Mouse (Mus musculus) erythroblast, embryonic 14.5 days (primary cell): ENCODE data around the gene Pmvk. TPM values are rescaled to one million over a fixed set of nuclear protein-coding genes. Genes with fewer than 3 reads are reported as not detected.
"Not testable (repeated sequence)": the region's sequence is repeated elsewhere in the genome, so short reads cannot be mapped to it uniquely, and the experiment has no call there.

ENCODE experiments used
- H3K27me3 ChIP-seq: 2 replicates; pipeline ENCODE4 v1.6.1; 2012; ENCODE audit warnings: inconsistent platforms; ENCODE audit not compliant: control insufficient read depth
- H3K36me3 ChIP-seq: 2 replicates; pipeline ENCODE4 v1.6.1; 2012; ENCODE audit warnings: mild to moderate bottlenecking, inconsistent platforms; ENCODE audit not compliant: control insufficient read depth
- H3K4me1 ChIP-seq: 2 replicates; pipeline ENCODE4 v1.6.1; 2012; ENCODE audit warnings: inconsistent platforms; ENCODE audit not compliant: control insufficient read depth
- H3K4me3 ChIP-seq: replicated peaks from 2 replicates; pipeline ENCODE3; 2012; ENCODE audit warnings: moderate library complexity, mild to moderate bottlenecking, inconsistent platforms
- H3K9me3 ChIP-seq: 2 replicates; pipeline ENCODE4 v1.6.1; 2012; ENCODE audit warnings: low read length, inconsistent platforms, mixed read lengths; ENCODE audit not compliant: control insufficient read depth
- GATA1 ChIP-seq: IDR thresholded peaks from 2 replicates; pipeline ENCODE4 v1.6.1; 2012; ENCODE audit warnings: low read length, inconsistent platforms, mixed read lengths
- TAL1 ChIP-seq: IDR thresholded peaks from 3 replicates; pipeline ENCODE4 v1.6.1; 2012; ENCODE audit warnings: low read length, inconsistent platforms, mixed read lengths
- polyA plus RNA-seq: library from polyadenylated mRNA; stranded (reverse); fragments of >175 nt; gene quantifications from 2 replicates; pipeline ENCODE4 v1.2.3, GENCODE M21; 2012

The Pmvk gene
- polyA plus RNA-seq, 1 experiment, result 1.4 TPM

DNA sequence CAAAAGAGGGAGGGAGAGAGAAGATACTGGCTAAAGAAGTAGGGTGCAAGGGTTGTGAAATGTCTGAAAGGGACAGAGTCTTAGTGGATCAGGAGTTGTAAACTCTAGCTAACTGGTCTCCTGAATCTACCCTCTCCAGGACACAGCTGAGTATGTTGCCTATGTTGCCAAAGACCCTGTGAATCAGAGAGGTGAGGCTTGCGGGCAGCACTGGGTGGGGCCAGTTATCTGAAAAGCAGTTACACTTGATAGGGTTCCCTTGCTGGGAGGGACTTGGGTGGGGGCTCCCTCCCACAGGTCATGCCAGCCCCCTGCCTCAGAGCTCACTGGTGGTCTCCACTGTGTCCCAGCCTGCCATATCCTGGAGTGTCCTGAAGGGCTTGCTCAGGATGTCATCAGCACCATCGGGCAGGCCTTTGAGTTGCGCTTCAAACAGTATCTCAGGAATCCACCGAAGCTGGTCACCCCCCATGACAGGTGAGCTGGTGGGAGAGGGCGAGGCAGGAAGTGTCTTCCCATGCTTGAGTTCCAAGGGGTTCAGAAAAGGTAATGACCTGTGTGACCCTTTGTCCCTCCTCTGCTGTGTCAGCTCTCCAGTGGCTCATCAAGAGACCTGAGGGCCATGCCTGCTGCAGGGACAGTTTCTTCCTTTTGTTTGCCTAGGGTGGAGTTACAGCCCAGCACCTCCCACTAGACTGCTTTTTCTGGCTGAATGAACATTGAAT is 29.8 kb upstream of the Pmvk start:
- Histone ChIP-seq H3K4me1 (peaks cover 83% of the 10 kb centered on the region), H3K27me3 (no peaks in the 10 kb centered on the region), H3K9me3 (no peaks in the 10 kb centered on the region), H3K4me3 (peak overlapping the region; percentile 55), H3K36me3 (peaks cover 82% of the 10 kb centered on the region)
- TF ChIP-seq GATA1 (no peak), TAL1 (no peak)

DNA sequence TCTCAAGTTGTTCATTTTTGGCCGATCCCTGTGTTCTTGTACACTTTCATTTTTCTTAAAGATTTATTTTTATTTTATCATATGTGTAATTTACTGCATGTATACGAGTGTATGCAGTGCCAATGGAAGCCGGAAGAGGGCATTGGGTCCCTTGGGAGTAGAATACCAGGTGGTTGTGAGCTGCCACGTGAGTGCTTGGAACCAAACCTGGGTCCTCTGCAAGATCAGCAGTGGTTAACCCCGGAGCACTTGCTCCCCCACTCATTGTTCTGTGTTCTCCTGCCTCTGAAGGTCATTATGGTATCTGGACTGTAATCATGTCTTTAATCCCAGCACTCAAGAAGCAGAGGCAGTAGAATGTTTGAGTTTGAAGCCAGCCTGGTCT is 29.2 kb upstream of the Pmvk start:
- H3K4me1 ChIP-seq, result peaks cover 82% of the 10 kb centered on the region
- no peaks in the 10 kb centered on the region for H3K9me3 ChIP-seq
- H3K4me3 ChIP-seq, result peak overlapping the region; percentile 55
- TF ChIP-seq TAL1 (no peak), GATA1 (no peak)
- peaks cover 85% of the 10 kb centered on the region for H3K36me3 ChIP-seq
- H3K27me3 ChIP-seq, result no peaks in the 10 kb centered on the region

- Histone ChIP-seq H3K27me3 (no peaks in the 10 kb centered on the region), H3K36me3 (peaks cover 81% of the 10 kb centered on the region), H3K9me3 (no peaks in the 10 kb centered on the region), H3K4me3 (peak overlapping the region; percentile 55), H3K4me1 (peaks cover 84% of the 10 kb centered on the region)
- TF ChIP-seq TAL1 (peak; percentile 55; the same call in 2 of the 3 replicates), GATA1 (0 out of 2 replicates have a peak, but pooled peaks have one; percentile 8)
Measured at GRCm38 (mm10) chr3:89425876-89426275, 28.5 kb upstream of the Pmvk start.

- not testable (repeated sequence) for H3K27me3 ChIP-seq, H3K4me3 ChIP-seq, H3K9me3 ChIP-seq
- Histone ChIP-seq H3K36me3 (peaks cover 82% of the 10 kb centered on the region), H3K4me1 (peaks cover 70% of the 10 kb centered on the region)
Measured at GRCm38 (mm10) chr3:89429021-89429420, 25.3 kb upstream of the Pmvk start.

DNA sequence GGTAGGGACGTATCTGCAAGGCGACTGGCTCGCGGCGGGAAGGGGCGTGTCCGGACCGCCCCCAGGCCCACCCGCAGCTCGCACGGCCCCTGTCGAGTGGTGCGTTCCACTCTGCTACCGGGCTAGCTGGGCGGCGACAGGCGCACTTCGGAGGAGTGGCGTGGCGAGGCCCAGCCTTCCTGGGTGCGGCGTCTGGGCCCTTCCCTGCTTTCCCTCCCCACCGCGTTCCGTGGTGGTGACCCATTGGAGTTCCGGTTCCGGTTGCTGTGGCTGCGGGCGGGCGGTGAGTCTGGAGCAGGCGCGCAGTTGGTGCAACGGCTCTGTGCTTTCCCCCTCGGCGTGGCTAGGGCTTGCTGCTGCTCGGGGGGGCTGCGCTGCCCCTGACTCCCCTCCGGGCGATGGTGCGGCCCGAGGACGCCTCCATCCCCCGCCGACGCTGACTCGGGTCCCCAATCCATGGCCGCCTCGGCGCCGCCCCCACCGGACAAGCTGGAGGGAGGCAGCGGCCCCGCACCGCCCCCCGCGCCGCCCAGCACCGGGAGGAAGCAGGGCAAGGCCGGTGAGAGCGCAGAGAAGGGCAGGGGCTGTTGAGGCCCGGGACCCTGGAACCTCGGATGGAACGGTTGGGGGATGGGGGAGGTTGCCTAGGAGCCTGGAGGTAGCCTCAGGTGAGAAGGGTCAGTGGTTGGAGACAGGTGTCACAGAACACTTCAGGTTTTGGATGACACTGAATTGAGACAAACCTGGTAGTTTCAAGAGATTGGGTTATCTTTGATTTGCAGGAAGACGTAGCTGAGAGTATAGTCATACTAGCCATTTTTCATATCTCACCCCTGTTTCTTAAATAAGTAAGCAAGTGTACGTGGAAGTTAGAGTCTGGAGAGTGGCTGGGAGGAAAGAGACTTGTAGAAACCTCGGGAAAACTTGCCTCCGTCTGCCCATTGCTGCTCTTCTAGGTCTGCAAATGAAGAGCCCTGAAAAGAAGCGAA is 23.9 kb upstream of the Pmvk start, which contains the start of gene Pygo2:
TSS of gene Pygo2 (plus strand) at position 44 of the 989 bp plus-strand sequence.
- Histone ChIP-seq H3K9me3 (no peaks in the 10 kb centered on the region), H3K36me3 (peaks cover 78% of the 10 kb centered on the region), H3K27me3 (no peaks in the 10 kb centered on the region), H3K4me3 (peak within 1 kb of the TSS; percentile 94), H3K4me1 (peaks cover 63% of the 10 kb centered on the region)
- no peak for TF ChIP-seq GATA1
- TF ChIP-seq TAL1, result no peak

DNA sequence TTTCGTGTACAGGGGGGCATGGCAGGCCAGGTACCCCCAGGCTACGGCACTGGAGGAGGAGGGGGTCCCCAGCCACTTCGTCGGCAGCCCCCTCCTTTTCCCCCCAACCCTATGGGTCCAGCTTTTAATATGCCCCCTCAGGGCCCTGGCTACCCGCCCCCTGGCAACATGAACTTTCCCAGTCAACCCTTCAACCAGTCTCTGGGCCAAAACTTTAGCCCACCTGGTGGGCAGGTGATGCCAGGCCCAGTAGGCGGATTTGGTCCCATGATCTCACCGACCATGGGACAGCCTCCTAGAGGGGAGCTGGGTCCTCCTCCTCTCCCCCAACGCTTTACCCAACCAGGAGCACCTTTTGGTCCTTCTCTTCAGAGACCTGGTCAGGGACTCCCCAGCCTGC is 21.7 kb upstream of the Pmvk start:
- peaks cover 57% of the 10 kb centered on the region for H3K36me3 ChIP-seq
- H3K9me3 ChIP-seq, result no peaks in the 10 kb centered on the region
- H3K4me3 ChIP-seq, result no peak overlapping the region
- H3K27me3 ChIP-seq, result no peaks in the 10 kb centered on the region
- H3K4me1 ChIP-seq, result peaks cover 58% of the 10 kb centered on the region
- TF ChIP-seq GATA1, result no peak
- no peak for TF ChIP-seq TAL1

DNA sequence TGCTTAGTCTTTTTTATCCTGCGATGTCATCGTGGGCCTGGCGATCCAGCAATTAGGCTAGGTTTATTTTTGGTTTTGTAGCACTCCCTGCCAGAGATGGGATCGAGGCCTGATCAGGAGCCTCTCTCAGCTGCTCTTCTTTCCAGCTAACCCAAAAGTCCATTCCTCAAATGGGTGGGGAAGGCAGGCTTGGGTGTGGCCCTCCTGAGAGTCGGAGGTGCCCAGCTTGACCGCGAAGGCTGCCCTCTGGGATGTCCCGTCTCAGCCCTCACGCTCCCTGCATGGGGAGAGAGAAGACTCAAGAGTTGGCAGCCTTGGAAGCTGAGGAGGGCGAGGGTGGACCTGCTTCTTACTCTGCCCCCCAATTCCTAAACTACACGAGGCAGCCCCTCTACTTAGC is 19.8 kb upstream of the Pmvk start:
- peaks cover 39% of the 10 kb centered on the region for H3K36me3 ChIP-seq
- TF ChIP-seq GATA1, result no peak
- no peak for TF ChIP-seq TAL1
- no peaks in the 10 kb centered on the region for H3K9me3 ChIP-seq
- H3K4me3 ChIP-seq, result no peak overlapping the region
- H3K4me1 ChIP-seq, result peaks cover 55% of the 10 kb centered on the region
- H3K27me3 ChIP-seq, result no peaks in the 10 kb centered on the region

DNA sequence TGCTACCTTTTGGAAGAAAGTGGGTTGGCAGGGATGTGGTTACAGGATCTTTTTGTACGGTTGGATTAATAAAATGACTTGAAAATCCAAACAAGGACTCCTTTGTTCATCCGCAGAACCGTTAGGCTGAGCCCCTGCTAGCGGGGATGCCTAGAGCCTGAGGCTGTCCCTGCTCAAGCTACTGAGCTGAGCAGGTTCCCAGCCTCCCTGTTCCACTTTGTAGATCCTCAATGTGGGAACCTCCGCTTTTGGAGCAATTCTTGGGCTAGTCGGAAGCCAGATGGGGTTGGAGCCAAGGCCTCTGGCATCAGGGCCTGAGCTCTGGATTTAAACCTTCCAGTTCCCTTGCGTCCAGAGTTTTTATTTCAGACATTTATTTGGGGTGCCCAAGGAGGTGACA is 19.3 kb upstream of the Pmvk start:
- Histone ChIP-seq H3K4me1 (peaks cover 51% of the 10 kb centered on the region), H3K36me3 (peaks cover 37% of the 10 kb centered on the region), H3K9me3 (no peaks in the 10 kb centered on the region), H3K4me3 (no peak overlapping the region), H3K27me3 (no peaks in the 10 kb centered on the region)
- no peak for TF ChIP-seq TAL1
- no peak for TF ChIP-seq GATA1
